ENCODE assay signal across 8 mouse cellular contexts in genomic region chr10:79857894-79858293, GRCm38 (mm10). TPM values are rescaled to one million over a fixed set of nuclear protein-coding genes. Genes with fewer than 3 reads are reported as not detected.
A peak's percentile ranks its signal among the peaks of the same experiment; 100 is the strongest.
DNase-seq lines count a peak whose midpoint lies in the region; ATAC-seq and TF ChIP-seq lines count a peak whose summit lies in the region.

No protein-coding gene starts in this region.

- H3K4me1 ChIP-seq in lung, adult 2 months (ENCODE audit: control insufficient read depth, insufficient read depth, low read length), result peaks cover 36% of the 10 kb centered on the region
- peaks cover 46% of the 10 kb centered on the region for H3K4me1 ChIP-seq in forebrain, embryonic 12.5 days
- H3K4me1 ChIP-seq in limb, embryonic 12.5 days (replicated peaks), result peaks cover 48% of the 10 kb centered on the region
- H3K4me1 ChIP-seq in olfactory bulb, adult 2 months (ENCODE audit: control insufficient read depth, insufficient read depth, low read length), result peaks cover 67% of the 10 kb centered on the region

- 59% methylated on average over 2 of the region's 2 CpGs for WGBS in lung, adult 2 months
- WGBS in forebrain, embryonic 12.5 days, result 94% methylated on average over 2 of the region's 2 CpGs
- 84% methylated on average over 2 of the region's 2 CpGs for WGBS in limb, embryonic 12.5 days
- 47% methylated on average over 2 of the region's 2 CpGs for WGBS in olfactory bulb, adult 2 months

- no peak for ATAC-seq in forebrain, embryonic 12.5 days (ENCODE audit: low FRiP score)
- no peak for ATAC-seq in limb, embryonic 12.5 days (ENCODE audit: insufficient number of reproducible peaks, insufficient read depth, low FRiP score, low TSS enrichment, low read depth)
- no peak for ATAC-seq in megakaryocyte-erythroid progenitor cell, adult 5-6 weeks (replicated peaks; ENCODE audit: low FRiP score, low TSS enrichment, poor library complexity, severe bottlenecking)

- no peaks in the 10 kb centered on the region for H3K9me3 ChIP-seq in forebrain, embryonic 12.5 days
- H3K9me3 ChIP-seq in limb, embryonic 12.5 days, result no peaks in the 10 kb centered on the region

- TF ChIP-seq POLR2A in lung, adult 2 months (IDR thresholded peaks at IDR 0.05; ENCODE audit: borderline replicate concordance, extremely low read depth, low read depth, low read length), result no peak
- no peak for TF ChIP-seq POLR2A in olfactory bulb, adult 2 months (IDR thresholded peaks at IDR 0.05; ENCODE audit: insufficient read depth, low read depth, low read length)

- H3K9ac ChIP-seq in forebrain, embryonic 12.5 days, result peak overlapping the region; percentile 99; the same call in 1 of the 2 replicates
- H3K9ac ChIP-seq in limb, embryonic 12.5 days (replicated peaks), result peak overlapping the region; percentile 98

- no peaks in the 10 kb centered on the region for H3K27me3 ChIP-seq in forebrain, embryonic 12.5 days
- H3K27me3 ChIP-seq in limb, embryonic 12.5 days, result no peaks in the 10 kb centered on the region

- peak overlapping the region; percentile 97 for H3K4me2 ChIP-seq in forebrain, embryonic 12.5 days
- H3K4me2 ChIP-seq in limb, embryonic 12.5 days, result peak overlapping the region; percentile 100

- peak overlapping the region; percentile 57 for H3K27ac ChIP-seq in forebrain, embryonic 12.5 days
- H3K27ac ChIP-seq in limb, embryonic 12.5 days, result 0 out of 2 replicates have a peak overlapping the region, but pooled peaks have one; percentile 72
- peak overlapping the region; percentile 31; the same call in 1 of the 2 replicates for H3K27ac ChIP-seq in olfactory bulb, adult 2 months (ENCODE audit: insufficient read depth, low read depth, low read length)

- no peak for DNase-seq in lung, adult 2 months
- DNase-seq in lung, postnatal 14 days, result no peak
- no peak for DNase-seq in right cerebral cortex, postnatal 36 days (ENCODE audit: low spot score in 2 of 2)
- no peak for DNase-seq in spleen, postnatal 36 days (ENCODE audit: low spot score in 2 of 2)

- H3K4me3 ChIP-seq in lung, adult 2 months (replicated peaks; ENCODE audit: extremely low read depth, low read depth, low read length), result peak overlapping the region; percentile 6
- H3K4me3 ChIP-seq in forebrain, embryonic 12.5 days (replicated peaks), result peak overlapping the region; percentile 99
- H3K4me3 ChIP-seq in limb, embryonic 12.5 days (replicated peaks), result peak overlapping the region; percentile 99
- H3K4me3 ChIP-seq in olfactory bulb, adult 2 months (ENCODE audit: insufficient read depth, low read depth, low read length), result no peak overlapping the region; the same call in 1 of the 2 replicates

- no peak for TF ChIP-seq CTCF in lung, adult 2 months (IDR thresholded peaks at IDR 0.05; ENCODE audit: insufficient read depth, low read length)
- TF ChIP-seq CTCF in olfactory bulb, adult 2 months (IDR thresholded peaks at IDR 0.05; ENCODE audit: insufficient read depth, low read depth, low read length), result no peak

- peaks cover 67% of the 10 kb centered on the region for H3K36me3 ChIP-seq in forebrain, embryonic 12.5 days (replicated peaks)
- peaks cover 67% of the 10 kb centered on the region for H3K36me3 ChIP-seq in limb, embryonic 12.5 days

RNA-seq across cellular contexts. Expression of gene Ptbp1, which starts 3.7 kb away (rescaled TPM):
- 224 and 265 TPM in 2 replicates for polyA plus RNA-seq in lung, adult 2 months (2012; rRNA removed)
- 223 TPM in 2 replicates for polyA plus RNA-seq in forebrain, embryonic 12.5 days (2016; fragmentation: Nextera tagmentation; extraction: Ambion mirVana)
- 373 and 403 TPM in 2 replicates for polyA plus RNA-seq in limb, embryonic 12.5 days (2016; fragmentation: Nextera tagmentation; extraction: Ambion mirVana)
- polyA plus RNA-seq in olfactory bulb, adult 2 months (2012; ENCODE audit: insufficient read depth, insufficient read length, low replicate concordance, missing spikeins), result 555 TPM in 1 of 2 replicates, not detected in the other
- 423 and 470 TPM in 2 replicates for total RNA-seq in megakaryocyte-erythroid progenitor cell, adult 5-6 weeks (2014; fragmentation: Nextera tagmentation)
- total RNA-seq in megakaryocyte-erythroid progenitor cell, adult 5-6 weeks (2017), result 149 and 201 TPM in 2 replicates

RNA-seq across cellular contexts. Expression of gene Prtn3, which starts 16.4 kb away (rescaled TPM):
- 3.6 and 5.0 TPM in 2 replicates for polyA plus RNA-seq in lung, adult 2 months (2012; rRNA removed)
- 14.8 and 16.2 TPM in 2 replicates for polyA plus RNA-seq in forebrain, embryonic 12.5 days (2016; fragmentation: Nextera tagmentation; extraction: Ambion mirVana)
- polyA plus RNA-seq in limb, embryonic 12.5 days (2016; fragmentation: Nextera tagmentation; extraction: Ambion mirVana), result 15.1 and 15.3 TPM in 2 replicates
- not detected in 2 replicates for polyA plus RNA-seq in olfactory bulb, adult 2 months (2012; ENCODE audit: insufficient read depth, insufficient read length, low replicate concordance, missing spikeins)
- 2.5 and 8.7 TPM in 2 replicates for total RNA-seq in megakaryocyte-erythroid progenitor cell, adult 5-6 weeks (2014; fragmentation: Nextera tagmentation)
- total RNA-seq in megakaryocyte-erythroid progenitor cell, adult 5-6 weeks (2017), result 0.56 and 5.9 TPM in 2 replicates

RNA-seq across cellular contexts. Expression of gene Plppr3, which starts 16.5 kb away (rescaled TPM):
- 8.4 and 8.9 TPM in 2 replicates for polyA plus RNA-seq in lung, adult 2 months (2012; rRNA removed)
- 223 and 250 TPM in 2 replicates for polyA plus RNA-seq in forebrain, embryonic 12.5 days (2016; fragmentation: Nextera tagmentation; extraction: Ambion mirVana)
- 157 and 162 TPM in 2 replicates for polyA plus RNA-seq in limb, embryonic 12.5 days (2016; fragmentation: Nextera tagmentation; extraction: Ambion mirVana)
- polyA plus RNA-seq in olfactory bulb, adult 2 months (2012; ENCODE audit: insufficient read depth, insufficient read length, low replicate concordance, missing spikeins), result not detected in 2 replicates
- total RNA-seq in megakaryocyte-erythroid progenitor cell, adult 5-6 weeks (2014; fragmentation: Nextera tagmentation), result not detected in 2 replicates
- total RNA-seq in megakaryocyte-erythroid progenitor cell, adult 5-6 weeks (2017), result 5.8 and 15.0 TPM in 2 replicates

RNA-seq across cellular contexts. Expression of gene Elane, which starts 28.2 kb away (rescaled TPM):
- polyA plus RNA-seq in lung, adult 2 months (2012; rRNA removed), result 0.11 and 0.85 TPM in 2 replicates
- polyA plus RNA-seq in forebrain, embryonic 12.5 days (2016; fragmentation: Nextera tagmentation; extraction: Ambion mirVana), result not detected in 2 replicates
- polyA plus RNA-seq in limb, embryonic 12.5 days (2016; fragmentation: Nextera tagmentation; extraction: Ambion mirVana), result not detected in 2 replicates
- not detected in 2 replicates for polyA plus RNA-seq in olfactory bulb, adult 2 months (2012; ENCODE audit: insufficient read depth, insufficient read length, low replicate concordance, missing spikeins)
- total RNA-seq in megakaryocyte-erythroid progenitor cell, adult 5-6 weeks (2014; fragmentation: Nextera tagmentation), result 10.5 TPM in 1 of 2 replicates, not detected in the other
- 0.23 and 1.3 TPM in 2 replicates for total RNA-seq in megakaryocyte-erythroid progenitor cell, adult 5-6 weeks (2017)

RNA-seq across cellular contexts. Expression of gene Cfd, which starts 32.8 kb away (rescaled TPM):
- polyA plus RNA-seq in lung, adult 2 months (2012; rRNA removed), result 297 and 1,797 TPM in 2 replicates
- not detected in 2 replicates for polyA plus RNA-seq in forebrain, embryonic 12.5 days (2016; fragmentation: Nextera tagmentation; extraction: Ambion mirVana)
- polyA plus RNA-seq in limb, embryonic 12.5 days (2016; fragmentation: Nextera tagmentation; extraction: Ambion mirVana), result not detected in 2 replicates
- polyA plus RNA-seq in olfactory bulb, adult 2 months (2012; ENCODE audit: insufficient read depth, insufficient read length, low replicate concordance, missing spikeins), result not detected in 2 replicates
- total RNA-seq in megakaryocyte-erythroid progenitor cell, adult 5-6 weeks (2014; fragmentation: Nextera tagmentation), result not detected in 2 replicates
- total RNA-seq in megakaryocyte-erythroid progenitor cell, adult 5-6 weeks (2017), result not detected in 2 replicates
